Mouse (Mus musculus): Measurements from ENCODE around the gene Cotl1.

Gene Cotl1

GRCm38 (mm10) chr8:119840275-119840808 lies at the start of gene Cotl1:
Gene Cotl1, minus strand, starts transcription at chr8:119840544.
- in situ Hi-C loops (cut with MboI, MseI): loop anchor here (5.0 kb wide), 1 partner anchor 63 kb away; the partner anchor contains the start of gene Tldc1

GRCm38 (mm10) chr8:119888012-119888411 lies 47.7 kb upstream of the Cotl1 start:
- in situ Hi-C loops (cut with MboI, MseI): no loop called here

- in situ Hi-C loops (cut with MboI, MseI): no loop called here
Measured at GRCm38 (mm10) chr8:119887130-119887529, 46.8 kb upstream of the Cotl1 start.

GRCm38 (mm10) chr8:119885612-119886011 lies 45.3 kb upstream of the Cotl1 start:
- in situ Hi-C loops (cut with MboI, MseI): no loop called here

- in situ Hi-C loops (cut with MboI, MseI): no loop called here
Measured at GRCm38 (mm10) chr8:119883281-119883680, 42.9 kb upstream of the Cotl1 start.

- in situ Hi-C loops (cut with MboI, MseI): no loop called here
Measured at GRCm38 (mm10) chr8:119881917-119882316, 41.6 kb upstream of the Cotl1 start.

- in situ Hi-C loops (cut with MboI, MseI): no loop called here
Measured at GRCm38 (mm10) chr8:119881301-119881700, 41.0 kb upstream of the Cotl1 start.

- in situ Hi-C loops (cut with MboI, MseI): no loop called here
Measured at GRCm38 (mm10) chr8:119873181-119873580, 32.8 kb upstream of the Cotl1 start.

GRCm38 (mm10) chr8:119869616-119870015 lies 29.3 kb upstream of the Cotl1 start:
- in situ Hi-C loops (cut with MboI, MseI): no loop called here

GRCm38 (mm10) chr8:119862749-119863148 lies 22.4 kb upstream of the Cotl1 start:
- in situ Hi-C loops (cut with MboI, MseI): no loop called here

- in situ Hi-C loops (cut with MboI, MseI): no loop called here
Measured at GRCm38 (mm10) chr8:119862390-119862734, 22.0 kb upstream of the Cotl1 start.

GRCm38 (mm10) chr8:119861706-119862389 lies 21.5 kb upstream of the Cotl1 start, which contains the start of gene Klhl36:
Gene Klhl36, plus strand, starts transcription at chr8:119862266.
- in situ Hi-C loops (cut with MboI, MseI): no loop called here

GRCm38 (mm10) chr8:119857767-119858166 lies 17.4 kb upstream of the Cotl1 start:
- in situ Hi-C loops (cut with MboI, MseI): no loop called here

- in situ Hi-C loops (cut with MboI, MseI): no loop called here
Measured at GRCm38 (mm10) chr8:119855656-119856055, 15.3 kb upstream of the Cotl1 start.

- in situ Hi-C loops (cut with MboI, MseI): no loop called here
Measured at GRCm38 (mm10) chr8:119854035-119854434, 13.7 kb upstream of the Cotl1 start.

- in situ Hi-C loops (cut with MboI, MseI): no loop called here
Measured at GRCm38 (mm10) chr8:119853521-119853920, 13.2 kb upstream of the Cotl1 start.

- in situ Hi-C loops (cut with MboI, MseI): loop anchor here (5.0 kb wide), 1 partner anchor 160 kb away; no protein-coding TSS in a partner anchor
Measured at GRCm38 (mm10) chr8:119847232-119847922, 7.0 kb upstream of the Cotl1 start.

GRCm38 (mm10) chr8:119845741-119846140 lies 5.4 kb upstream of the Cotl1 start:
- in situ Hi-C loops (cut with MboI, MseI): loop anchor here (5.0 kb wide), 1 partner anchor 158 kb away; no protein-coding TSS in a partner anchor

GRCm38 (mm10) chr8:119844577-119844976 lies 4.2 kb upstream of the Cotl1 start:
- in situ Hi-C loops (cut with MboI, MseI): loop anchor here (5.0 kb wide), 1 partner anchor 67 kb away; the partner anchor contains the start of gene Tldc1

- in situ Hi-C loops (cut with MboI, MseI): loop anchor here (5.0 kb wide), 1 partner anchor 66 kb away; the partner anchor contains the start of gene Tldc1
Measured at GRCm38 (mm10) chr8:119843444-119843843, 3.1 kb upstream of the Cotl1 start.

GRCm38 (mm10) chr8:119840905-119841411 lies 614 bp upstream of the Cotl1 start:
- in situ Hi-C loops (cut with MboI, MseI): loop anchor here (5.0 kb wide), 1 partner anchor 64 kb away; the partner anchor contains the start of gene Tldc1

- in situ Hi-C loops (cut with MboI, MseI): loop anchor here (5.0 kb wide), 1 partner anchor 62 kb away; the partner anchor contains the start of gene Tldc1
Measured at GRCm38 (mm10) chr8:119839419-119840021, 824 bp downstream of the Cotl1 start.

Measured in T-helper 2 cell (primary cell).